Mouse (Mus musculus) CH12F3 (cell line): ENCODE results near the gene Fads3.

Experiments used
- in situ Hi-C: fragments of 300-500 bp; cut with MboI; formaldehyde crosslinking; loops from 2 replicates; pipeline ENCODE4 v1.14.3; 2020; ENCODE audit warnings: low sequenced_read_pairs

Gene Fads3

GRCm38 (mm10) chr19:10041388-10042148 is at the start of gene Fads3:
Gene Fads3, plus strand, starts transcription at chr19:10041569.
- in situ Hi-C loops: no loop called here

DNA sequence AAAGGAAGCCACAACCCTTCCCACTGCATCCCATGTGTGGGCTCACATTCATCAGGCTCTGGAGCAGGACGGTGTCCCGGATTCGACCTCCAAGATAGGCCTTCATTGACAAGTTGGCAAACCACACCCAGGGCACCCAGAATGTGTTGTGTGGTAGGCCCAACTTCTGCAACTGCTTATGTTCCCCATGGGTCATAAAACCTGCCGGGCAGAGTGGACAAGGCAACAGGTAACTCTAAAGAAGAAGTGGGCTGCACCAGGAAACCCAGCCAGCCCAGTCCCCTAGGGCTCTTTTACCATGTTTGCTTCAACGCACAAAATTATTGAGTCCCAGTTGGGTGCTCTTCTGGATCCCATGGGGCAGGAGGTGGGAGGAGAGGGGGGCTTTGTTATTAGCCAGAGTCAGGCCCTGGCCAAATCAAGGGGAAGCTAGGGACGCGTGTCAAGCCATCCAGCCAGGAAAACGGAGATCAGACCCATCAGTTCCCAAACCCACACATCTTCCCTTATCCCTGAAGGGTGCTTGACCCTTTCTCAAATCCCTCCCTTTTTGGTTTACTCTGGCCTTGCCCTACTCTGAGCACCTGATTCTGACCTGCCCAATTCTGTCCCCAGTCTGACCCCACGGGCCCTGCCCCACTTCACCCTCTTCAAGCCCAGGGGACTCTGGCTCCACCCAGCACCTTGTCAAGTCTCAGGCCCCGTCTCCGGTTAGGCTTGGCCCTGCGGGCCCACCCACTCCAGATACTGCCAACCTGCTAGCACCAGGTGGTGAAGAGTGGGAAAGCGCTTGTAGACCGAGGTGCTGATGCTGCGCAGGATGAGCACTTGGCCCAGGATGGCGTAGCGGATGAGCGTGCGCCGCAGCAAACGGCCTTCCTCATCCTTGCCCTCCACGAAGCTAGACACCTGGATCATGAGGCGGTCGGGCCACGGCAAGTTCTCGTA is 49.1 kb upstream of the Fads3 start:
- in situ Hi-C loops: loop anchor here (5.0 kb wide), 1 partner anchor 75 kb away; no protein-coding TSS in a partner anchor

GRCm38 (mm10) chr19:9993036-9993656 is 48.2 kb upstream of the Fads3 start:
- in situ Hi-C loops: loop anchor here (5.0 kb wide), 1 partner anchor 76 kb away; no protein-coding TSS in a partner anchor

- in situ Hi-C loops: loop anchor here (5.0 kb wide), 1 partner anchor 35 kb away; no protein-coding TSS in a partner anchor
These were observed 43.9 kb upstream of the Fads3 start for GRCm38 (mm10) chr19:9997204-9998062.

GRCm38 (mm10) chr19:9998063-9998416 is 43.3 kb upstream of the Fads3 start:
- in situ Hi-C loops: loop anchor here (5.0 kb wide), 1 partner anchor 34 kb away; no protein-coding TSS in a partner anchor

DNA sequence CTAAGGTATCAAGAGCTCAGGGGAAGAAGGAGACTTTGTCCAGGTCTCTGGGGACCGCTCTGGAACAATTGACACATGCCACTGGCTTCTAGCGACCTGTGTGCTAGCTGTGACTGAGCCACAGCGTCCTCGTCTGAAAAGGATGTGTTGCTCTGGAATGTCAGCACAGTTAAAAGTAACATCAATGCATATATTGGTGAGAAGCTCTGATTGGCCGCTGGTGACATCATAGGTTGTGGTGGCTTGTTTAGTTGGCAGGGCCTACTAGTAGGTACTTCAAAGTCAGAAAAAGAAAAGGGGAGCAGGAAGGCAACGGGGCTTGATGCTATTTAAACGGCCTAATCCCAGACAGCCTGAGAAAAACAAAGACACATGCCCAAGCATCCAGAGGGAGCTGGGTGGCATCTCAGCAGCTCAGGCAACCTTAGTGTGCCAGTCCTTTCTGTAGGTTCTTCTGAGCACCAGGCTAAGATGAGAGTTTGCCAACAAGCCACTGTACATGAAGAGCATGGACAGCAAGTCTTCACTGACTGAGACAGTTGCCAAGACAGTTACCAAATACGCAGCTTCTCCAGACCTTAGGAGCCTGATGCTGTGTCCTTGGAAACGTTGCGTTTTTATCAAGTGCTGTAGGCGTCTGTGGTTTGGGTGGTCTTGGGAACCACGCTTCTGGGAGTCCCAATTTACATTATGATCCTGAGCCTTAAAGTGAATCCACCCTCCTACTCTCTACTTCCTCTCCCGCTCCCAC is 42.5 kb upstream of the Fads3 start:
- in situ Hi-C loops: loop anchor here (5.0 kb wide), 1 partner anchor 33 kb away; no protein-coding TSS in a partner anchor

GRCm38 (mm10) chr19:10000330-10000729 is 41.0 kb upstream of the Fads3 start:
- in situ Hi-C loops: loop anchor here (25.0 kb wide), 1 partner anchor 187 kb away; the partner anchor contains the start of gene Fads1

DNA sequence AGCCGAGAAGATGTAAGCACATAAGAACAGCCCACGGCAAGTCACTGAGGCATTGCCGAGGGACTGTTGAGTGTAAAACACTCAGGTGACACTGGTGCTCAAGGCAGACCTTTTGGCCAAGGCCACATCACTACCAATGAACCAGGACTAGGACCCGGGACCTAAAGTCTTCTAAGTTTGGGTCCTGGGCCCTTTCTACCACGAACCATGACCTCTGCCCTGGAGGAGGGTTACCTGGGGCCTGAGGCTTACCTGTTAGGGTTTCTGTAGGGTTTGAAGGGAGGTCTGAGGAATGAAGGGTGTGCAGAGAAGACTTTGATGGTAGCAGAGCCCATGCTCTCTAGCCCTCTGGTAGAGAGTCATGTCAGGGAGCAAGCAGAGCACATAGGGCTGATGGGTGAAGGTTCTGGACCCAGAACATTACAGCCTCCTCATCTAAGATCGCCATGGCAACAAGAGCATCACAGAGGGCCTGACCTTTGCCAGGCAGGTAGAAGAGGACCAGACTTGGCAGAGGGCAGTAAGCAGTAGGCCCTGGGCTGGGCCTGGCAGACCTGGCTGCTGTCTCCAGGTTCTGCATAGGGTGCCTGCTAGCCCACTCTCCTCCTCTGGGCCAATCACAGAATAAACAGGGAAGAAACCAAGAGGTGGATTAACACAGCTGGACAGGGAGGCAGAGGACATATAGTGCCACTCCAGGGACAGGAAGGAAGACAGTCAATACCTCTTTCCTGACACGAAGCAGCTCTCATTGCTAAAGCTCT is 40.0 kb upstream of the Fads3 start, which contains the start of the genes Best1 and Rab3il1:
Gene Best1 (minus strand): TSS at position 428 of the 764 bp plus-strand sequence.
Gene Rab3il1 (plus strand): TSS at position 464 of the 764 bp plus-strand sequence.
- in situ Hi-C loops: loop anchor here (25.0 kb wide), 1 partner anchor 186 kb away; the partner anchor contains the start of gene Fads1

GRCm38 (mm10) chr19:10003696-10004095 is 37.7 kb upstream of the Fads3 start:
- in situ Hi-C loops: loop anchor here (25.0 kb wide), 1 partner anchor 184 kb away; the partner anchor contains the start of gene Fads1

- in situ Hi-C loops: loop anchor here (25.0 kb wide), 1 partner anchor 176 kb away; the partner anchor contains the start of gene Fads1
These were observed 30.0 kb upstream of the Fads3 start for GRCm38 (mm10) chr19:10011408-10011807.

- in situ Hi-C loops: loop anchor here (25.0 kb wide), 1 partner anchor 174 kb away; the partner anchor contains the start of gene Fads1
These were observed 28.5 kb upstream of the Fads3 start for GRCm38 (mm10) chr19:10012827-10013278.

GRCm38 (mm10) chr19:10013348-10013747 is 28.0 kb upstream of the Fads3 start:
- in situ Hi-C loops: loop anchor here (25.0 kb wide), 1 partner anchor 174 kb away; the partner anchor contains the start of gene Fads1

DNA sequence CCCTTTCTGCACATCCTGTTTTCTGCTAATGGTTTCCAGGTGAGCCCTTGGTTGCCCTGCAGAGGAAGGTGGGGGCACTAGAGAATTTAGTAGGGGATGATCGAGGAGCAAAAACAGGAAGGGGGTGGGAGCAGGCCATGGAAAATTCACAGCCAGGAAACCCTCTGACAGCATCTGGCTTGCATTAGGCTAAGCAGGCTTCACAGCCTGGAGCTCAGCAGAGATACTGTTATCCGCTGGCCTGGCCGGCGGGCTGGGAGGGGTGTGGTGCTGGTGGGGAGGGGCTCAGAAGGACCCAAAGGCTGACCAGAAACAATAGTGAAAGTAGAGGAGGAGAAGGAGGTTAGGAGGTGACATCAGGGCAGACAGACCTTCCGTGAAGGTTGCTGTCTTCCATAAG is 27.5 kb upstream of the Fads3 start:
- in situ Hi-C loops: loop anchor here (25.0 kb wide), 1 partner anchor 173 kb away; the partner anchor contains the start of gene Fads1

DNA sequence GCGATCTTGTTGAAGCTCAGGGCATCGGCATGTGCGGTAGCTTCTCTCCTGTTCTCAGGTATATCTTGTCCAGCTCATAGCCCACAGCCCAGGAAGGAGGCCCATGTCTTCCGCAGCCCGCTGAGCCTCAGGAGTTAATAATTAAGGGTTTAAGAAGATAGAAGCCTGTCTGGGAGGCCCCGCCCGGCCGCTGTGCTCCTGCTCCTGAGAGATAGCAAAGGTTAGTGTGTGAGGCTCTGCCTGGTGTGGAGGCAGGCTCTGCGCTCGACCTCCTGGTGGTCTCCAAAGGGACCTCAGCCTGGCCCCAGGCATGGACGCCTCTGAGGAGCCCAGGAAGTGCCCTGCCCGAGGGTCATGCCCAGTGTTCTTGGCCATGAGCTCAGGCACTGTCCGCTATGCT is 26.5 kb upstream of the Fads3 start:
- in situ Hi-C loops: loop anchor here (25.0 kb wide), 1 partner anchor 172 kb away; the partner anchor contains the start of gene Fads1

DNA sequence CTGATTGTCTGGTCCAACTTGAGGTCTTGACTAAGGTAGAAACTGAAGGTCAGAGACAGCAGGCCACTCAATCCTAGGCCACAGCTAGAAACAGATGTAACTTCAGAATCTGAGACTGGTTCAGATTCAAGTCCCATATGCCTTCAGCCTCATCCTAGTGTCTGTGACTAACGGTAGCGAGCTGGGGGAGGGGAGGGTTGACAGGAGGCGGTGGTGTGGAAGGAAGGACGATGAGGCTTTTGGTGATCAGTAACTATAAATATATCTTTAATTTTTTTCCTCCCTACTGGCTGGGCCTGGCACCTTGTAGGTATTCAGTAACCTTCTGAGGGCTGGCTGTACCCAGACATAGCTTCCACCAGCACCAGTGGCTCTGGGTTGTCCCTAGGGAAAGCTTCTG is 25.9 kb upstream of the Fads3 start:
- in situ Hi-C loops: loop anchor here (25.0 kb wide), 1 partner anchor 172 kb away; the partner anchor contains the start of gene Fads1

DNA sequence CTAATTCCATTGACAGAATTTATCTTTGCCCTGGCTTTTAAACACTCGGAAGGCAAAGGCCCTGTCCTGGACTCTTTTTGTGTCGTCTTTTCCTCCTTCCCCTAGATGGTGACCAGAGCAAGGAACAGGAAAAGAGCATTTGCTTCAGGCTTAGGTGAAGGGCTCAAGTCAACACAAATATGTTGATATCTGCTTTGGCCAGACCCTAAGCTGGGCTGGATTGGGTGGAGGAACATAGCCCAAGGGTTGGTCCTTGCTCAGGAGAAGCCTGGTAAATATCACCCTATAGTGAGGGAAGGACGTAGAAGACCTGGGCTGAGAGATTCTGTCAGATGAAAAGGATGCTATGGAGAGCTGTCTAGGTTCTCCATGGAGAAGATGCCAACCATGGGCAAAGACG is 25.2 kb upstream of the Fads3 start:
- in situ Hi-C loops: loop anchor here (25.0 kb wide), 1 partner anchor 171 kb away; the partner anchor contains the start of gene Fads1
